Mouse (Mus musculus): ENCODE data around the gene Dab2ip. TPM values are rescaled to one million over a fixed set of nuclear protein-coding genes. Genes with fewer than 3 reads are reported as not detected.

The Dab2ip gene
- polyA plus RNA-seq, 1 experiment from 2014 or later: 66.6 TPM

DNA sequence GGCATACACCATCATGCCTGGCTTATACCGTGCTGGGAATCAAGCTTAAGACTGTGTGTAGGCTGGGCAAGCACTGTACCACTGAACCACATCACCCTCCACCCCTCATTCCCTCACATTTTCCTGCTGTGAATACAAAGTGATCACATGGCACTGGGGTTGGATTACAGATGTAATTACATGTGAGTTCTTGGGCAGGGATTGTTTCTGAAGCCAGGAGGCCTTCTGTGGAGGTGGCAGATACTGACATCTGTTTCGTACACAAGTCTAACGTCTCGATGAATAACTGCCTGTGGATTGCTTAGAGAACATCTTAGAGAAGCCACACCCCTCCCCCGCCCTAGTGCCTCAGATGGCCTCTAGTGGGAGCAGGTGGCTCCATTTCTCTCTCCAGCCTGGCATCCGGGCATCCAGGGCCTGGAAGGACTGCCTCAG lies 93.2 kb downstream of the Dab2ip start:
- WGBS: 41% methylated on average over 6 of the region's 6 CpGs
- peaks cover 8% of the 10 kb centered on the region for H3K4me1 ChIP-seq
- no peak overlapping the region for H3K9ac ChIP-seq (replicated peaks)
- H3K4me3 ChIP-seq: no peak overlapping the region
- no peaks in the 10 kb centered on the region for H3K27me3 ChIP-seq
- 0 out of 2 replicates have a peak, but pooled peaks have one; percentile 35 for ATAC-seq (replicated peaks)
- no peak overlapping the region for H3K4me2 ChIP-seq (replicated peaks)
- no peaks in the 10 kb centered on the region for H3K9me3 ChIP-seq
- no peak overlapping the region for H3K27ac ChIP-seq (replicated peaks)
- no peaks in the 10 kb centered on the region for H3K36me3 ChIP-seq

- no peak for ATAC-seq (replicated peaks)
- 75% methylated on average over 4 of the region's 4 CpGs for WGBS
- no peak overlapping the region for H3K27ac ChIP-seq (replicated peaks)
- peaks cover 8% of the 10 kb centered on the region for H3K4me1 ChIP-seq
- no peaks in the 10 kb centered on the region for H3K9me3 ChIP-seq
- H3K9ac ChIP-seq (replicated peaks): no peak overlapping the region
- H3K4me2 ChIP-seq (replicated peaks): no peak overlapping the region
- no peak overlapping the region for H3K4me3 ChIP-seq
- H3K36me3 ChIP-seq: no peaks in the 10 kb centered on the region
- H3K27me3 ChIP-seq: no peaks in the 10 kb centered on the region
These were observed 94.9 kb downstream of the Dab2ip start for GRCm38 (mm10) chr2:35652984-35653383.

DNA sequence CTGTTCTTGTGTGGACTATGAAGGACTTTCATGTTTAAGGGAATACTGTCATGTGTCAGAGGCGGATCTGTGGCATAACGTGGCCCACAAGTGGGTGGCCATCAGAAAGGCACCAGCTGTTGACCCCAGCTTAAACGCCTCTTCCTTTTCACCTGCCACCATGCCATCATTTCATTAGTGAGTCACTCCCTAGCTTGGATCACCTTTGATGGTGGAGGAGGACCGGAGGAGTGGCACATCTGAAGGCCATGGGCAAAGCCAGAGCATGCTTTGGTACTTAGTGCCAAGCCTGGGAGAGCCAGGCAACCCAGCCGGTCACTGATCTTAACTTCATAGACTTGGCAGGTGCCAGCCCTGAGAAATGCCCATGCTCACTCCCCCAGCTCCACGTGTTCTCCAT lies 96.7 kb downstream of the Dab2ip start:
- Histone ChIP-seq H3K9ac (replicated peaks) (no peak overlapping the region), H3K27ac (replicated peaks) (no peak overlapping the region), H3K9me3 (no peaks in the 10 kb centered on the region), H3K4me3 (no peak overlapping the region), H3K27me3 (no peaks in the 10 kb centered on the region), H3K36me3 (no peaks in the 10 kb centered on the region), H3K4me1 (peaks cover 8% of the 10 kb centered on the region), H3K4me2 (replicated peaks) (no peak overlapping the region)
- WGBS: 88% methylated on average over 6 of the region's 6 CpGs
- no peak for ATAC-seq (replicated peaks)

DNA sequence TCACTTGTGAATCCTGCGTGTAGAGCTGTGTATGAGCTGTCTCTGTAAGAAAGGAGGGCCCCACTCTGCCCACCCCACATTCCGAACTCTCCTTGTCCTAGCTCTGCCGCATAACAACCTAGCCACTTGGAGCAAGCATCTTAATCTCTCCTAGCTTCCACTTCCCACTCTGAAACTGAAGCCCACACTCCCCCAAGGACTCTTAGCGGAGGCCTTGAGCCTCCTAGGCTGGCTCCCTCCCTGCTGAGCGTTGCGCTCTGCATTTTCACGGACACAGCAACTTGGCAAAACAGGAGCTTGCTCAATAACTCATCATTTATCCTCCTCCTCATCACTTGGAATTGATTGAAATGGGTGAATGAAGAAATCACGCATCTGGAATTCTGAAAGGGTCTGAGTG lies 97.9 kb downstream of the Dab2ip start:
- no peaks in the 10 kb centered on the region for H3K9me3 ChIP-seq
- no peaks in the 10 kb centered on the region for H3K27me3 ChIP-seq
- no peak overlapping the region for H3K4me3 ChIP-seq
- 57% methylated on average over 8 of the region's 8 CpGs for WGBS
- ATAC-seq (replicated peaks): no peak
- H3K36me3 ChIP-seq: no peaks in the 10 kb centered on the region
- peaks cover 12% of the 10 kb centered on the region for H3K4me1 ChIP-seq
- H3K4me2 ChIP-seq (replicated peaks): no peak overlapping the region
- H3K9ac ChIP-seq (replicated peaks): no peak overlapping the region
- no peak overlapping the region for H3K27ac ChIP-seq (replicated peaks)

- no peak overlapping the region for H3K27ac ChIP-seq (replicated peaks)
- peaks cover 16% of the 10 kb centered on the region for H3K4me1 ChIP-seq
- no peak overlapping the region for H3K4me3 ChIP-seq
- H3K4me2 ChIP-seq (replicated peaks): no peak overlapping the region
- ATAC-seq (replicated peaks): no peak
- H3K36me3 ChIP-seq: no peaks in the 10 kb centered on the region
- no peaks in the 10 kb centered on the region for H3K27me3 ChIP-seq
- no peak overlapping the region for H3K9ac ChIP-seq (replicated peaks)
- no peaks in the 10 kb centered on the region for H3K9me3 ChIP-seq
- WGBS: 69% methylated on average over 3 of the region's 3 CpGs
These were observed 100.2 kb downstream of the Dab2ip start for GRCm38 (mm10) chr2:35658311-35658710.

DNA sequence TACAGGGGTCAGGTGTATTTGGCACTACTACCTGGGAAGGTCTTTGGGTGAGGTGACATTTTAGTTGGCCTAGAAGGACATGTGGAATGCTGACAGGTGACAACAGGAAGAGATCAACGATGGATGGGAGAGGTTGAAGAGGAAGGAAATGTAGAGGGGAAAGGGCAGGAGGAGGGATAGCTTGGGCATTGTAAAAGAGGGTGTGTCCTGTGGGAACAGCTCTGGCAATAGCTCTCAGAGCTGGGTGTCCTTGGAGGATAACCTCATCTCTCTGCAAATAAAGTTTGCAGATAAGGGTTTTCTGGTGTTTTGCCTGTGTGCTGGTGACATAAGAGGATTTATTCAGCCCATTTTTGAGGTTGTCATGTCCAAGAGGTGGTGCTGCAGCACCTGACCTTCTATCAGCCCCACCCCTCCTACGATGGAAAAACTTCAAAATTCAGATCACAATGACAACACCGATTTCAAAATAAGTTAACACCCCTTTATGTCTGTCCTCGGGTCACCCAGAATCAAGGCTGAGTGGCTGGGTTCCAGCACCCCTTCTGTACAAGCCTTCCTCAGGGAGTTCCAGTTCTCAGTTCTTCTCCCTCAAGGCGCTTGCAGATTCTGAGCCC lies 101.6 kb downstream of the Dab2ip start:
- no peaks in the 10 kb centered on the region for H3K36me3 ChIP-seq
- peaks cover 29% of the 10 kb centered on the region for H3K4me1 ChIP-seq
- no peaks in the 10 kb centered on the region for H3K9me3 ChIP-seq
- no peak overlapping the region for H3K27ac ChIP-seq (replicated peaks)
- no peak overlapping the region for H3K4me3 ChIP-seq
- no peak overlapping the region for H3K4me2 ChIP-seq (replicated peaks)
- WGBS: 85% methylated on average over 5 of the region's 5 CpGs
- no peak overlapping the region for H3K9ac ChIP-seq (replicated peaks)
- ATAC-seq (replicated peaks): no peak
- H3K27me3 ChIP-seq: no peaks in the 10 kb centered on the region

- Histone ChIP-seq H3K4me2 (replicated peaks) (peak overlapping the region; percentile 77), H3K9me3 (no peaks in the 10 kb centered on the region), H3K36me3 (no peaks in the 10 kb centered on the region), H3K27me3 (no peaks in the 10 kb centered on the region), H3K4me1 (peaks cover 40% of the 10 kb centered on the region), H3K4me3 (peak overlapping the region; percentile 97), H3K9ac (replicated peaks) (peak overlapping the region; percentile 94), H3K27ac (replicated peaks) (peak overlapping the region; percentile 58)
- ATAC-seq (replicated peaks): peak; percentile 66
- under 1% methylated on average over 43 of the region's 47 CpGs for WGBS
These were observed 102.9 kb downstream of the Dab2ip start for GRCm38 (mm10) chr2:35660953-35661374.

DNA sequence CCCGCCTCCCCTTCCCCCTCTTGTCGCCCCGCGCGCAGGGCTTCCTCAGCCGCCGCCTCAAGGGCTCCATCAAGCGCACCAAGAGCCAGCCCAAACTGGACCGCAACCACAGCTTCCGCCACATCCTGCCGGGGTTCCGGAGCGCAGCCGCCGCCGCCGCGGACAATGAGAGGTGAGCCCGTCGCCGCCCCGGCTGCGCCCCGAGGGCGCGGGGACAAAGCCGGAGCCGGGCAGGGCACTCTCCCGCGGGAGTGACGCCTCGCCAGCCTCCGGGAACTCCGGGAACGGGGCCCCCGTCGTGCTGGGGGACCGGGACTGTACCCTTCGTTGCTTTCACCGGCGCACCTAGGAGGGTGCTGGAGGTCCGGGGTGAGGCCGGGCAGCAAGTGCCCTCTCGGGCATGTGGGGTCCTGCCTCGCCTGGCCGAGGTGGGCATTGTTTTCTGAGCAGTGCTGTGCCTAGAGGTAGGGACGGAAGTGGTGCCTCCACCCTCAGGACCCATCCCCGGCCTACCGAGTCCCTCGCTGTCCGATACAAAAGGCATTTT lies 103.5 kb downstream of the Dab2ip start:
- ATAC-seq (replicated peaks): peak; percentile 66
- Histone ChIP-seq H3K4me1 (peaks cover 45% of the 10 kb centered on the region), H3K36me3 (no peaks in the 10 kb centered on the region), H3K4me3 (peak overlapping the region; percentile 97), H3K27me3 (no peaks in the 10 kb centered on the region), H3K4me2 (replicated peaks) (peak overlapping the region; percentile 77), H3K9me3 (no peaks in the 10 kb centered on the region), H3K9ac (replicated peaks) (peak overlapping the region; percentile 94), H3K27ac (replicated peaks) (peak overlapping the region; percentile 87)
- WGBS: under 1% methylated on average over 46 of the region's 51 CpGs

DNA sequence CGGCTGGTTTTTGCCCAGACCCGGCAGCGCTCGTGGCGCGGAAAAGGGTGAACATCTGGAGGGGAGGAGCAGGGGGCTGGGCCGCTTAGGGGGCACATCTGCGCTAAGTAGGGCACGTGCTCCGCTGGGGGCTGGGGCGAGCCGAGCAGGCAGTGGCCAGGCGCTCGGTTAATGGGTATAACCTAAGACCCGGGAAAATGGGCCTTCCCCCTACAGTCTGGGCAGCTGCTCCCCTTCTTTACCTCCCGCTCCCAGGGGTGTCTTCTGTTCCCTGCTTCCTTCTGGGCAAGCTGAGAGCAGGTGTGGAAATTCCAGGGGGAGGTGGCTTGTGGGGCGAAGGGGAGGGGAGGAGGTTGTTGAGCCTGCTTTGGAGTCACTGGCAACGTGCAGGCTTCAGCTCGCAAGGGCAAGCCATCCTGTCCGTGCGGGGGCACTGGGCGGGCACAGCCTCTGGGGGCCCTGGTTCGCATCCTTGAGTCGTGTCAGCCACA lies 104.0 kb downstream of the Dab2ip start:
- peak overlapping the region; percentile 87 for H3K27ac ChIP-seq (replicated peaks)
- H3K4me2 ChIP-seq (replicated peaks): peak overlapping the region; percentile 77
- ATAC-seq (replicated peaks): peak; percentile 68
- no peaks in the 10 kb centered on the region for H3K9me3 ChIP-seq
- H3K27me3 ChIP-seq: no peaks in the 10 kb centered on the region
- no peaks in the 10 kb centered on the region for H3K36me3 ChIP-seq
- peaks cover 50% of the 10 kb centered on the region for H3K4me1 ChIP-seq
- H3K4me3 ChIP-seq: peak overlapping the region; percentile 97
- H3K9ac ChIP-seq (replicated peaks): peak overlapping the region; percentile 94
- WGBS: 1% methylated on average over 24 of the region's 24 CpGs

GRCm38 (mm10) chr2:35662738-35663550 lies 104.9 kb downstream of the Dab2ip start:
- H3K4me2 ChIP-seq (replicated peaks): peak overlapping the region; percentile 77
- H3K27me3 ChIP-seq: no peaks in the 10 kb centered on the region
- no peak for ATAC-seq (replicated peaks)
- 6% methylated on average over 26 of the region's 26 CpGs for WGBS
- H3K4me3 ChIP-seq: peak overlapping the region; percentile 97
- no peaks in the 10 kb centered on the region for H3K9me3 ChIP-seq
- no peaks in the 10 kb centered on the region for H3K36me3 ChIP-seq
- peak overlapping the region; percentile 87 for H3K27ac ChIP-seq (replicated peaks)
- peaks cover 57% of the 10 kb centered on the region for H3K4me1 ChIP-seq
- H3K9ac ChIP-seq (replicated peaks): peak overlapping the region; percentile 94

DNA sequence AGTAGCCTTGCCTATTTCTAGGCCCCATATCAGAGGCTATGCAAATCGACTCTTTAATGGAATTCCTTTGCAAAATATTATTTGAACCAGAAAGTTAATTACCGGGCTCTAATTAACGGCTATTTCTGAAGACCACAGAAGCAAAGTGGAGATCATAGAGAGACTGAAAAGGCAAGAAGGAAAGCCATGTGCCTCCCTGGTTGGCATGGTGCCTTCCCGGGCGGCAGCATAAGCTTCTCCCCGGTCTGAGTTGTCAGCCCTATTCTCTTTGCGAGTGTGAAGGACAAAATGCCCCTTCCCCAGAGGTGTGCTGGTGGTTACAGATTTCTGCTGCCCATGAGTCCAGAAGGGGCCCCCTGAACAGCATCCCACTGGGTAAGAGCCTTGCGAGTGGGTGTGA lies 109.7 kb downstream of the Dab2ip start:
- H3K4me1 ChIP-seq: peaks cover 95% of the 10 kb centered on the region
- no peak overlapping the region for H3K4me3 ChIP-seq
- no peak overlapping the region for H3K4me2 ChIP-seq (replicated peaks)
- no peaks in the 10 kb centered on the region for H3K36me3 ChIP-seq
- WGBS: 37% methylated on average over 8 of the region's 8 CpGs
- H3K27ac ChIP-seq (replicated peaks): no peak overlapping the region
- no peaks in the 10 kb centered on the region for H3K9me3 ChIP-seq
- H3K27me3 ChIP-seq: no peaks in the 10 kb centered on the region
- no peak for ATAC-seq (replicated peaks)
- H3K9ac ChIP-seq (replicated peaks): no peak overlapping the region

DNA sequence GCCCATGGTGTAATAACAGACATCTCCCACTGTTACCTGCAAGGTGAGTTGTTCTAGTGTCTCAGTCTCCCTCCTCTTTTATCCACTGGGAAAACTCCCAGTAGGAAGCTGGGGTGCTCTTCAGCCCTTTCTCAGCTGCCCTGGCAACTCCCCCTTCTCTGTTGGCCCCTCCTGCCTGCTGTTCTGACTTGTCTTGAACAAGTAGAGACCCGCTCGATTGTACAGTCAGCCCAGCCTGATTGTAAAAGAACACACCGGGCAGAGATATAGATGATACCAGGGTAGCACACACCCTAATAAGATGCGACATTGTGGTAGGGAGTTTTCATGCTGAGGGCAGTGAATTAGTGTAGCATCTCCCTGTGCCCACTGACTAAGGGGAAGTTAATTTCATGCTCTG lies 111.2 kb downstream of the Dab2ip start:
- Histone ChIP-seq H3K9me3 (no peaks in the 10 kb centered on the region), H3K27ac (replicated peaks) (no peak overlapping the region), H3K36me3 (no peaks in the 10 kb centered on the region), H3K9ac (replicated peaks) (no peak overlapping the region), H3K4me3 (no peak overlapping the region), H3K27me3 (no peaks in the 10 kb centered on the region), H3K4me2 (replicated peaks) (no peak overlapping the region), H3K4me1 (peaks cover 84% of the 10 kb centered on the region)
- WGBS: 57% methylated on average over 4 of the region's 4 CpGs
- ATAC-seq (replicated peaks): no peak

All from forebrain, embryonic 15.5 days (tissue).